23 mouse cellular contexts compared by ENCODE assay signal in genomic region chr3:33580599-33580998, GRCm38 (mm10).
DNase-seq lines count a peak whose midpoint lies in the region; TF ChIP-seq lines count a peak whose summit lies in the region.
"Had no signal": no experiment of that assay in that cellular context is flagged by ENCODE, and none has a peak within 500 bp of the region (broad histone marks: within the 10 kb centered on the region; RNA-seq: fewer than 3 reads in every experiment).

No protein-coding gene starts in this region.

- no peaks in the 10 kb centered on the region for H3K27me3 ChIP-seq in ES-Bruce4 (ENCODE audit: control insufficient read depth, insufficient read depth, low read length, poor library complexity, severe bottlenecking)
- H3K27me3 ChIP-seq: CH12.LX; embryonic facial prominence, embryonic 13.5 days; embryonic facial prominence, embryonic 15.5 days; forebrain, embryonic 12.5 days had no signal

- H3K4me1 ChIP-seq in ES-Bruce4 (ENCODE audit: control insufficient read depth, insufficient read depth, low read length) (no peaks in the 10 kb centered on the region), ES-E14 (ENCODE audit: control insufficient read depth in 2 of 2, insufficient read depth in 2 of 2, low read length in 2 of 2, poor library complexity in 1 of 2) (no peaks in the 10 kb centered on the region)
- H3K4me1 ChIP-seq: embryonic facial prominence, embryonic 13.5 days; embryonic facial prominence, embryonic 15.5 days; forebrain, embryonic 10.5 days; forebrain, embryonic 12.5 days had no signal

- no peak overlapping the region for H3K27ac ChIP-seq in ES-Bruce4 (ENCODE audit: insufficient read depth, low read length)
- no peak overlapping the region for H3K27ac ChIP-seq in ES-E14 (ENCODE audit: insufficient read depth, low read depth, low read length, poor library complexity, severe bottlenecking)
- H3K27ac ChIP-seq: embryonic facial prominence, embryonic 13.5 days; embryonic facial prominence, embryonic 15.5 days; forebrain, embryonic 10.5 days; forebrain, embryonic 12.5 days had no signal

- H3K9ac ChIP-seq in ES-Bruce4 (ENCODE audit: low read depth, poor library complexity, severe bottlenecking) (no peak overlapping the region), ES-E14 (ENCODE audit: insufficient read depth, low read depth, low read length, poor library complexity, severe bottlenecking) (no peak overlapping the region)
- H3K9ac ChIP-seq: embryonic facial prominence, embryonic 13.5 days; embryonic facial prominence, embryonic 15.5 days; forebrain, embryonic 12.5 days; forebrain, postnatal 0 days had no signal

- peaks cover 3% of the 10 kb centered on the region for H3K9me3 ChIP-seq in ES-Bruce4 (replicated peaks; ENCODE audit: control insufficient read depth, insufficient read depth, low read length, poor library complexity, severe bottlenecking)
- no peaks in the 10 kb centered on the region for H3K9me3 ChIP-seq in ES-E14 (ENCODE audit: control insufficient read depth, insufficient read depth, low read depth, low read length)
- H3K9me3 ChIP-seq: embryonic facial prominence, embryonic 13.5 days; embryonic facial prominence, embryonic 15.5 days; forebrain, embryonic 10.5 days; forebrain, embryonic 12.5 days had no signal

- TF ChIP-seq CTCF in ES-Bruce4 (IDR thresholded peaks at IDR 0.05; ENCODE audit: low read depth, low read length), result no peak

- in situ Hi-C loops in ES-E14 (cut with MboI; ENCODE audit: low sequenced_read_pairs in 2 of 2, unreplicated experiment in 2 of 2), result no loop called here

- TF ChIP-seq POLR2A in ES-Bruce4 (IDR thresholded peaks at IDR 0.05; ENCODE audit: insufficient read depth, low read length), result no peak

- H3K4me3 ChIP-seq in ES-Bruce4 (ENCODE audit: low read depth, low read length) (no peak overlapping the region), ES-E14 (ENCODE audit: insufficient read depth in 1 of 2, low read depth in 1 of 2, low read length in 2 of 2, poor library complexity in 1 of 2, severe bottlenecking in 1 of 2) (no peak overlapping the region)
- H3K4me3 ChIP-seq: embryonic facial prominence, embryonic 13.5 days; embryonic facial prominence, embryonic 15.5 days; erythroblast, embryonic 14.5 days; forebrain, embryonic 10.5 days; forebrain, embryonic 12.5 days had no signal

- 0 out of 2 replicates have a peak, but pooled peaks have one; percentile 8 for TF ChIP-seq EP300 in ES-Bruce4 (IDR thresholded peaks at IDR 0.05; ENCODE audit: insufficient read depth, low read depth, low read length)

- DNase-seq in ES-E14 (ENCODE audit: low read depth, low spot score) (peak; percentile 20), ZHBTc4 (ENCODE audit: low read depth, low spot score) (peak; percentile 47)
- no peak for DNase-seq in right cerebral cortex, postnatal 25 days
- DNase-seq in heart, adult 8-10 months (ENCODE audit: low spot score), result no peak
- DNase-seq: adrenal gland, adult 2 months; adrenal gland, postnatal 10 days; adrenal gland, postnatal 25 days; B cell, adult 2 months; cerebellum, adult 11 months; cerebellum, adult 18-20 months; cerebellum, adult 8-10 months; cerebellum, adult 9-11 months; cerebellum, postnatal 14 days; cerebellum, postnatal 36 days; embryo, embryonic 11 days; forebrain, postnatal 0 days had no signal

- H3K36me3 ChIP-seq in ES-Bruce4 (ENCODE audit: control insufficient read depth, insufficient read depth, low read length, poor library complexity, severe bottlenecking), result no peaks in the 10 kb centered on the region
- no peaks in the 10 kb centered on the region for H3K36me3 ChIP-seq in ES-E14 (ENCODE audit: control insufficient read depth, insufficient read depth, low read length, poor library complexity, severe bottlenecking)
- H3K36me3 ChIP-seq: embryonic facial prominence, embryonic 13.5 days; embryonic facial prominence, embryonic 15.5 days; forebrain, embryonic 10.5 days; forebrain, embryonic 12.5 days had no signal

TF ChIP-seq in ES-E14, 5 proteins besides CTCF, POLR2A, EP300 and RAD21:
- TF ChIP-seq ZNF384 (IDR thresholded peaks at IDR 0.05; ENCODE audit: low read depth, low read length), result no peak
- TF ChIP-seq HCFC1 (IDR thresholded peaks at IDR 0.05; ENCODE audit: borderline replicate concordance, insufficient read depth, low read length), result no peak
- TF ChIP-seq CHD2 (IDR thresholded peaks at IDR 0.05; ENCODE audit: low read depth, low read length), result no peak
- TF ChIP-seq MAFK (IDR thresholded peaks at IDR 0.05; ENCODE audit: insufficient read depth, low read depth, low read length), result no peak
- TF ChIP-seq ZC3H11A (IDR thresholded peaks at IDR 0.05; ENCODE audit: borderline replicate concordance, low read depth, low read length), result no peak

Comparison
In these comparisons a context has a peak if more than half of its experiments do, and no peak if none do; other contexts are left out.
1. DNase-seq: peak in ES-E14 (single experiment) and ZHBTc4 (single experiment); none in right cerebral cortex, postnatal 25 days (single experiment) and heart, adult 8-10 months (single experiment).